In the genomic region with DNA sequence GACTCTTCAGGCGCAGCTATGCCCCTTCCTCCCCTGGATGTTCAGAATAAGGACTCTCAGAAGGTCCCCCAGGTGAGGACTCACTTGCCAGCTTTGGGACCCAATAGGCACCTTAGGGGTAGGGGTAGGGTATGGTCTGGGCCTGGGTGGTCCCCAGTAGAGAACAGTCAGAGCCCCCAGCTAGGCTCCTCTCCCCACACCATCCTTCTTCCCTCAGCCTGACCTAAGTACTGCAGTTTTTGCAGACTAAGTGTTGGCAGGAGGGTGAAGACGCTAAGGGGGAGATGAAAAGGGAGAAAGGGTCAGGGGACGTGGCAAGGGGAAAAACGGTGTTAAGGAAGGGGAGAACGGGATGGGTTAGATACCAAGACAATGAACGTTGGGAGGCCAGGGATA, we compare ENCODE assay signal across 9 mouse cellular contexts. TPM values are rescaled to one million over a fixed set of nuclear protein-coding genes. Genes with fewer than 3 reads are reported as not detected.
DNase-seq lines count a peak whose midpoint lies in the region; ATAC-seq lines count a peak whose summit lies in the region.
"Had no signal": no experiment of that assay in that cellular context is flagged by ENCODE, and none has a peak within 500 bp of the region (broad histone marks: within the 10 kb centered on the region; RNA-seq: fewer than 3 reads in every experiment).

No protein-coding gene starts in this region.

- H3K4me3 ChIP-seq in liver, embryonic 11.5 days (ENCODE audit: low read depth, low read length): no peak overlapping the region
- H3K4me3 ChIP-seq in forebrain, embryonic 12.5 days (replicated peaks): no peak overlapping the region
- no peak overlapping the region for H3K4me3 ChIP-seq in intestine, embryonic 16.5 days (ENCODE audit: low read length)
- no peak overlapping the region for H3K4me3 ChIP-seq in neural tube, embryonic 13.5 days

- peak overlapping the region; percentile 51 for H3K27ac ChIP-seq in liver, embryonic 11.5 days (ENCODE audit: low read depth, low read length)
- peak overlapping the region; percentile 96 for H3K27ac ChIP-seq in forebrain, embryonic 12.5 days
- H3K27ac ChIP-seq in intestine, embryonic 16.5 days (ENCODE audit: low read length): peak overlapping the region; percentile 65
- peak overlapping the region; percentile 97 for H3K27ac ChIP-seq in neural tube, embryonic 13.5 days (replicated peaks)

- peak overlapping the region; percentile 35; the same call in 1 of the 2 replicates for H3K9ac ChIP-seq in liver, embryonic 11.5 days (ENCODE audit: low read depth, low read length)
- peak overlapping the region; percentile 47; the same call in 1 of the 2 replicates for H3K9ac ChIP-seq in forebrain, embryonic 12.5 days
- 0 out of 2 replicates have a peak overlapping the region, but pooled peaks have one; percentile 42 for H3K9ac ChIP-seq in intestine, embryonic 16.5 days (ENCODE audit: low read depth, low read length)
- peak overlapping the region; percentile 82 for H3K9ac ChIP-seq in neural tube, embryonic 13.5 days

- peak overlapping the region; percentile 25 for H3K4me2 ChIP-seq in liver, embryonic 11.5 days
- peak overlapping the region; percentile 90 for H3K4me2 ChIP-seq in forebrain, embryonic 12.5 days
- H3K4me2 ChIP-seq in intestine, embryonic 16.5 days (ENCODE audit: low read depth, low read length): no peak overlapping the region
- H3K4me2 ChIP-seq in neural tube, embryonic 13.5 days: peak overlapping the region; percentile 26; the same call in 1 of the 2 replicates

- H3K27me3 ChIP-seq in liver, embryonic 11.5 days (replicated peaks; ENCODE audit: control insufficient read depth, insufficient read depth, low read length): no peaks in the 10 kb centered on the region
- no peaks in the 10 kb centered on the region for H3K27me3 ChIP-seq in forebrain, embryonic 12.5 days
- H3K27me3 ChIP-seq in intestine, embryonic 16.5 days (replicated peaks; ENCODE audit: control insufficient read depth, insufficient read depth, low read length): no peaks in the 10 kb centered on the region
- H3K27me3 ChIP-seq in neural tube, embryonic 13.5 days: no peaks in the 10 kb centered on the region

- H3K36me3 ChIP-seq in liver, embryonic 11.5 days (ENCODE audit: control insufficient read depth, insufficient read depth, low read length): peaks cover 20% of the 10 kb centered on the region
- H3K36me3 ChIP-seq in forebrain, embryonic 12.5 days (replicated peaks): peaks cover 43% of the 10 kb centered on the region
- H3K36me3 ChIP-seq in intestine, embryonic 16.5 days (ENCODE audit: control insufficient read depth, insufficient read depth, low read length): peaks cover 8% of the 10 kb centered on the region; the same call in 1 of the 2 replicates
- H3K36me3 ChIP-seq in neural tube, embryonic 13.5 days: peaks cover 40% of the 10 kb centered on the region

- H3K9me3 ChIP-seq in liver, embryonic 11.5 days (ENCODE audit: control insufficient read depth, low read length): no peaks in the 10 kb centered on the region
- H3K9me3 ChIP-seq in forebrain, embryonic 12.5 days: no peaks in the 10 kb centered on the region
- H3K9me3 ChIP-seq in intestine, embryonic 16.5 days (ENCODE audit: control insufficient read depth, low read length): no peaks in the 10 kb centered on the region
- H3K9me3 ChIP-seq in neural tube, embryonic 13.5 days: no peaks in the 10 kb centered on the region

- 50% methylated on average over 6 of the region's 6 CpGs for WGBS in liver, embryonic 11.5 days
- 64% methylated on average over 6 of the region's 6 CpGs for WGBS in forebrain, embryonic 12.5 days
- WGBS in intestine, embryonic 16.5 days: 38% methylated on average over 6 of the region's 6 CpGs
- 67% methylated on average over 6 of the region's 6 CpGs for WGBS in neural tube, embryonic 13.5 days

- ATAC-seq in liver, embryonic 11.5 days (replicated peaks; ENCODE audit: low FRiP score): no peak
- no peak for ATAC-seq in forebrain, embryonic 12.5 days (ENCODE audit: low FRiP score)
- ATAC-seq in intestine, embryonic 16.5 days: no peak
- ATAC-seq in neural tube, embryonic 13.5 days (ENCODE audit: low read depth): no peak
- ATAC-seq in erythroid progenitor cell, adult 5-6 weeks (replicated peaks; ENCODE audit: low FRiP score, poor library complexity, severe bottlenecking): no peak

- H3K4me1 ChIP-seq in liver, embryonic 11.5 days (replicated peaks; ENCODE audit: control insufficient read depth, insufficient read depth, low read length): peaks cover 64% of the 10 kb centered on the region
- peaks cover 78% of the 10 kb centered on the region for H3K4me1 ChIP-seq in forebrain, embryonic 12.5 days
- H3K4me1 ChIP-seq in intestine, embryonic 16.5 days (ENCODE audit: control insufficient read depth, insufficient read depth, low read length): peaks cover 65% of the 10 kb centered on the region
- H3K4me1 ChIP-seq in neural tube, embryonic 13.5 days (replicated peaks): peaks cover 86% of the 10 kb centered on the region

- no peak for DNase-seq in liver, embryonic 11.5 days (ENCODE audit: low spot score)
- DNase-seq in liver (no peak), MN1 (ENCODE audit: low spot score) (no peak)
- DNase-seq in right cerebral cortex, postnatal 14 days: no peak

RNA-seq across cellular contexts. Expression of a gene that starts 0.8 kb away (rescaled TPM):
- 45.6 and 75.0 TPM in 2 replicates for polyA plus RNA-seq in liver, embryonic 11.5 days (2014; fragmentation: Nextera tagmentation; extraction: Ambion mirVana)
- 51.4 and 66.8 TPM in 2 replicates for polyA plus RNA-seq in forebrain, embryonic 12.5 days (2016; fragmentation: Nextera tagmentation; extraction: Ambion mirVana)
- 69.8 and 82.7 TPM in 2 replicates for polyA plus RNA-seq in intestine, embryonic 16.5 days (2015; fragmentation: Nextera tagmentation; extraction: Ambion mirVana)
- 49.5 and 50.4 TPM in 2 replicates for polyA plus RNA-seq in neural tube, embryonic 13.5 days (2015; fragmentation: Nextera tagmentation; extraction: Ambion mirVana)
- total RNA-seq in erythroid progenitor cell, adult 5-6 weeks (2015; ENCODE audit: low replicate concordance): 24.1 and 46.9 TPM in 2 replicates
- 10.6 and 26.2 TPM in 2 replicates for total RNA-seq in erythroid progenitor cell, adult 5-6 weeks (2017; ENCODE audit: low replicate concordance)

RNA-seq across cellular contexts. Expression of a gene that starts 1.7 kb away (rescaled TPM):
- 0.41 TPM in 1 of 2 replicates, not detected in the other for polyA plus RNA-seq in liver, embryonic 11.5 days (2014; fragmentation: Nextera tagmentation; extraction: Ambion mirVana)
- polyA plus RNA-seq in forebrain, embryonic 12.5 days (2016; fragmentation: Nextera tagmentation; extraction: Ambion mirVana): 0.38 and 0.56 TPM in 2 replicates
- polyA plus RNA-seq in intestine, embryonic 16.5 days (2015; fragmentation: Nextera tagmentation; extraction: Ambion mirVana): 0.78 and 2.5 TPM in 2 replicates
- polyA plus RNA-seq in neural tube, embryonic 13.5 days (2015; fragmentation: Nextera tagmentation; extraction: Ambion mirVana): 0.50 and 0.61 TPM in 2 replicates
- not detected in 2 replicates for total RNA-seq in erythroid progenitor cell, adult 5-6 weeks (2015; ENCODE audit: low replicate concordance)
- total RNA-seq in erythroid progenitor cell, adult 5-6 weeks (2017; ENCODE audit: low replicate concordance): 0.64 and 11.8 TPM in 2 replicates
- total RNA-seq: layer of hippocampus, adult 18-20 months had no signal

RNA-seq across cellular contexts. Expression of a gene that starts 2.9 kb away (rescaled TPM):
- 19.8 and 52.9 TPM in 2 replicates for polyA plus RNA-seq in liver, embryonic 11.5 days (2014; fragmentation: Nextera tagmentation; extraction: Ambion mirVana)
- polyA plus RNA-seq in forebrain, embryonic 12.5 days (2016; fragmentation: Nextera tagmentation; extraction: Ambion mirVana): 53.3 and 75.4 TPM in 2 replicates
- 21.9 and 23.5 TPM in 2 replicates for polyA plus RNA-seq in intestine, embryonic 16.5 days (2015; fragmentation: Nextera tagmentation; extraction: Ambion mirVana)
- 47.8 and 81.0 TPM in 2 replicates for polyA plus RNA-seq in neural tube, embryonic 13.5 days (2015; fragmentation: Nextera tagmentation; extraction: Ambion mirVana)
- 1.7 TPM in 1 of 2 replicates, not detected in the other for total RNA-seq in erythroid progenitor cell, adult 5-6 weeks (2015; ENCODE audit: low replicate concordance)
- 10.8 and 28.1 TPM in 2 replicates for total RNA-seq in erythroid progenitor cell, adult 5-6 weeks (2017; ENCODE audit: low replicate concordance)

RNA-seq across cellular contexts. Expression of a gene that starts 3.1 kb away (rescaled TPM):
- 4.5 and 5.4 TPM in 2 replicates for polyA plus RNA-seq in liver, embryonic 11.5 days (2014; fragmentation: Nextera tagmentation; extraction: Ambion mirVana)
- polyA plus RNA-seq in forebrain, embryonic 12.5 days (2016; fragmentation: Nextera tagmentation; extraction: Ambion mirVana): 5.0 and 6.5 TPM in 2 replicates
- polyA plus RNA-seq in intestine, embryonic 16.5 days (2015; fragmentation: Nextera tagmentation; extraction: Ambion mirVana): 2.9 and 3.8 TPM in 2 replicates
- polyA plus RNA-seq in neural tube, embryonic 13.5 days (2015; fragmentation: Nextera tagmentation; extraction: Ambion mirVana): 22.0 TPM in 2 replicates
- 0.84 TPM in 1 of 2 replicates, not detected in the other for total RNA-seq in erythroid progenitor cell, adult 5-6 weeks (2015; ENCODE audit: low replicate concordance)
- total RNA-seq in erythroid progenitor cell, adult 5-6 weeks (2017; ENCODE audit: low replicate concordance): 3.0 TPM in 1 of 2 replicates, not detected in the other

RNA-seq across cellular contexts. Expression of a gene that starts 3.5 kb away (rescaled TPM):
- 8.3 and 9.4 TPM in 2 replicates for polyA plus RNA-seq in liver, embryonic 11.5 days (2014; fragmentation: Nextera tagmentation; extraction: Ambion mirVana)
- 4.2 and 4.6 TPM in 2 replicates for polyA plus RNA-seq in forebrain, embryonic 12.5 days (2016; fragmentation: Nextera tagmentation; extraction: Ambion mirVana)
- polyA plus RNA-seq in intestine, embryonic 16.5 days (2015; fragmentation: Nextera tagmentation; extraction: Ambion mirVana): 73.7 and 84.9 TPM in 2 replicates
- 6.6 and 7.2 TPM in 2 replicates for polyA plus RNA-seq in neural tube, embryonic 13.5 days (2015; fragmentation: Nextera tagmentation; extraction: Ambion mirVana)
- 0.36 and 0.42 TPM in 2 replicates for total RNA-seq in erythroid progenitor cell, adult 5-6 weeks (2015; ENCODE audit: low replicate concordance)
- total RNA-seq in erythroid progenitor cell, adult 5-6 weeks (2017; ENCODE audit: low replicate concordance): 6.7 and 7.7 TPM in 2 replicates
